Mouse (Mus musculus): ENCODE data around the gene Plcz1.

GRCm38 (mm10) chr6:140054271-140054928 lies 13.1 kb upstream of the Plcz1 start:
- TF ChIP-seq EP300 (IDR thresholded peaks at IDR 0.05) = no peak
- no peak for TF ChIP-seq CTCF (IDR thresholded peaks at IDR 0.05)
